Mouse (Mus musculus) lung, embryonic 14.5 days (tissue): ENCODE measurements at regions not wholly inside any gene's neighbourhood (a gene's known extent, or its start where the extent isn't known, plus 50 kb on each side); places are given as distances from the start of the nearest gene placed in this dataset.

Experiments
- ATAC-seq: fragments of 200-750 bp; cut with Nextera tagmentation; 2 replicates; pipeline ENCODE4 v1.8.0; 2017; ENCODE audit warnings: mild to moderate bottlenecking, moderate TSS enrichment, moderate library complexity; ENCODE audit not compliant: insufficient read depth
- DNase-seq: peaks from one replicate; pipeline ENCODE4 v3.0.0-alpha.2; 2015
- H3K27ac ChIP-seq: fragments of 300-500 bp; sonication (generic); 2 replicates; pipeline ENCODE4 v1.5.1; 2014; ENCODE audit warnings: low read depth, mild to moderate bottlenecking, moderate library complexity
- H3K27me3 ChIP-seq: fragments of 300-500 bp; sonication (generic); 2 replicates; pipeline ENCODE4 v1.6.1; 2014; ENCODE audit warnings: low read length, control low read depth; ENCODE audit not compliant: insufficient read depth
- H3K36me3 ChIP-seq: fragments of 300-500 bp; sonication (generic); 2 replicates; pipeline ENCODE4 v1.6.1; 2014; ENCODE audit warnings: control low read depth; ENCODE audit not compliant: insufficient read depth
- H3K4me1 ChIP-seq: fragments of 300-500 bp; sonication (generic); 2 replicates; pipeline ENCODE4 v1.6.1; 2014; ENCODE audit warnings: antibody characterized with exemption, control low read depth; ENCODE audit not compliant: insufficient read depth
- H3K4me2 ChIP-seq: fragments of 300-500 bp; sonication (generic); 2 replicates; pipeline ENCODE4 v1.6.1; 2014; ENCODE audit warnings: mild to moderate bottlenecking
- H3K4me3 ChIP-seq: fragments of 300-500 bp; sonication (generic); 2 replicates; pipeline ENCODE4 v1.5.1; 2014; ENCODE audit warnings: low read depth, low read length
- H3K9ac ChIP-seq: fragments of 300-500 bp; sonication (generic); 2 replicates; pipeline ENCODE4 v1.6.1; 2014
- H3K9me3 ChIP-seq: fragments of 300-500 bp; sonication (generic); 2 replicates; pipeline ENCODE4 v1.6.1; 2016; ENCODE audit warnings: low read depth, low read length, control low read depth
- CTCF ChIP-seq: IDR thresholded peaks from 2 replicates; pipeline ENCODE4 v1.5.1; 2016; ENCODE audit warnings: antibody characterized with exemption, low read depth
- WGBS: fragments of 180-500 bp; shearing (Covaris S2); extraction: QIAGEN DNeasy Blood & Tissue Kit; methylation state at CpG from one replicate; pipeline ENCODE4 v1.1.7; 2014; 5-methylcytosine and 5-hydroxymethylcytosine counted together

GRCm38 (mm10) chr1:75997222-75997621, 451.2 kb downstream of the Slc4a3 start:
- Histone ChIP-seq H3K36me3 (no peaks in the 10 kb centered on the region), H3K4me1 (no peaks in the 10 kb centered on the region), H3K27me3 (no peaks in the 10 kb centered on the region), H3K9ac (no peak overlapping the region), H3K27ac (no peak overlapping the region), H3K4me2 (no peak overlapping the region), H3K4me3 (no peak overlapping the region), H3K9me3 (no peaks in the 10 kb centered on the region)
- ATAC-seq: no peak
- DNase-seq: no peak
- TF ChIP-seq CTCF: peak; percentile 27; the same call in 1 of the 2 replicates
- 78% methylated on average over 3 of the region's 3 CpGs for WGBS

- Histone ChIP-seq H3K27ac (no peak overlapping the region), H3K36me3 (no peaks in the 10 kb centered on the region), H3K9ac (no peak overlapping the region), H3K4me3 (no peak overlapping the region), H3K27me3 (no peaks in the 10 kb centered on the region), H3K4me1 (no peaks in the 10 kb centered on the region), H3K4me2 (no peak overlapping the region), H3K9me3 (no peaks in the 10 kb centered on the region)
- ATAC-seq (no peak), DNase-seq (no peak)
- TF ChIP-seq CTCF: no peak
- WGBS: 85% methylated on average over 9 of the region's 9 CpGs
Measured at GRCm38 (mm10) chr1:76001124-76001523, 455.1 kb downstream of the Slc4a3 start.

GRCm38 (mm10) chr1:76009601-76010000, 463.5 kb downstream of the Slc4a3 start:
- peak; percentile 41 for DNase-seq
- H3K4me3 ChIP-seq: no peak overlapping the region
- H3K9ac ChIP-seq: no peak overlapping the region
- H3K4me1 ChIP-seq: 0 out of 2 replicates have a peak, but pooled peaks cover 3% of the 10 kb centered on the region
- no peak overlapping the region for H3K27ac ChIP-seq
- no peak for TF ChIP-seq CTCF
- WGBS: 19% methylated on average over 3 of the region's 3 CpGs
- H3K9me3 ChIP-seq: no peaks in the 10 kb centered on the region
- H3K36me3 ChIP-seq: no peaks in the 10 kb centered on the region
- H3K4me2 ChIP-seq: no peak overlapping the region
- no peak for ATAC-seq
- no peaks in the 10 kb centered on the region for H3K27me3 ChIP-seq

GRCm38 (mm10) chr1:76010212-76010800, 464.2 kb downstream of the Slc4a3 start:
- Histone ChIP-seq H3K9ac (no peak overlapping the region), H3K4me1 (0 out of 2 replicates have a peak, but pooled peaks cover 3% of the 10 kb centered on the region), H3K4me3 (no peak overlapping the region), H3K4me2 (no peak overlapping the region), H3K27me3 (no peaks in the 10 kb centered on the region), H3K9me3 (no peaks in the 10 kb centered on the region), H3K27ac (no peak overlapping the region), H3K36me3 (no peaks in the 10 kb centered on the region)
- WGBS: 66% methylated on average over 4 of the region's 4 CpGs
- TF ChIP-seq CTCF: no peak
- ATAC-seq (no peak), DNase-seq (no peak)

- no peaks in the 10 kb centered on the region for H3K4me1 ChIP-seq
- peak overlapping the region; percentile 74 for H3K27ac ChIP-seq
- ATAC-seq (no peak), DNase-seq (no peak)
- no peak overlapping the region for H3K9ac ChIP-seq
- H3K4me3 ChIP-seq: no peak overlapping the region
- H3K9me3 ChIP-seq: no peaks in the 10 kb centered on the region
- H3K27me3 ChIP-seq: no peaks in the 10 kb centered on the region
- no peak for TF ChIP-seq CTCF
- WGBS: 63% methylated on average over 6 of the region's 6 CpGs
- H3K36me3 ChIP-seq: no peaks in the 10 kb centered on the region
- H3K4me2 ChIP-seq: no peak overlapping the region
Measured at GRCm38 (mm10) chr1:76018588-76018987, 472.5 kb downstream of the Slc4a3 start.

- H3K36me3 ChIP-seq: no peaks in the 10 kb centered on the region
- no peak overlapping the region for H3K4me2 ChIP-seq
- TF ChIP-seq CTCF: no peak
- peak overlapping the region; percentile 74; the same call in 1 of the 2 replicates for H3K27ac ChIP-seq
- H3K9ac ChIP-seq: no peak overlapping the region
- DNase-seq (peak; percentile 72), ATAC-seq (peak; percentile 89)
- no peaks in the 10 kb centered on the region for H3K27me3 ChIP-seq
- no peaks in the 10 kb centered on the region for H3K4me1 ChIP-seq
- no peak overlapping the region for H3K4me3 ChIP-seq
- 48% methylated on average over 11 of the region's 11 CpGs for WGBS
- H3K9me3 ChIP-seq: no peaks in the 10 kb centered on the region
Measured at GRCm38 (mm10) chr1:76019071-76019470, 473.0 kb downstream of the Slc4a3 start.

GRCm38 (mm10) chr1:76024650-76025049, 478.6 kb downstream of the Slc4a3 start:
- H3K9me3 ChIP-seq: no peaks in the 10 kb centered on the region
- H3K4me1 ChIP-seq: no peaks in the 10 kb centered on the region
- ATAC-seq (no peak), DNase-seq (no peak)
- H3K9ac ChIP-seq: no peak overlapping the region
- H3K36me3 ChIP-seq: no peaks in the 10 kb centered on the region
- 51% methylated on average over 3 of the region's 3 CpGs for WGBS
- no peak overlapping the region for H3K4me3 ChIP-seq
- TF ChIP-seq CTCF: no peak
- H3K27ac ChIP-seq: peak overlapping the region; percentile 69; the same call in 1 of the 2 replicates
- no peak overlapping the region for H3K4me2 ChIP-seq
- no peaks in the 10 kb centered on the region for H3K27me3 ChIP-seq

GRCm38 (mm10) chr1:76025389-76025788, 479.3 kb downstream of the Slc4a3 start:
- WGBS: 48% methylated on average over 4 of the region's 4 CpGs
- peak overlapping the region; percentile 68 for H3K27ac ChIP-seq

More at GRCm38 (mm10) chr1:76025389-76025788, 479.3 kb downstream of the Slc4a3 start:
- TF ChIP-seq CTCF: no peak
- no peaks in the 10 kb centered on the region for H3K27me3 ChIP-seq
- H3K4me3 ChIP-seq: no peak overlapping the region
- H3K4me2 ChIP-seq: no peak overlapping the region
- no peak overlapping the region for H3K9ac ChIP-seq
- no peak for DNase-seq
- no peaks in the 10 kb centered on the region for H3K9me3 ChIP-seq
- no peaks in the 10 kb centered on the region for H3K4me1 ChIP-seq
- no peaks in the 10 kb centered on the region for H3K36me3 ChIP-seq
- no peak for ATAC-seq
